Mouse (Mus musculus) kidney, adult 2 months (tissue): ENCODE data around the gene Usp54.

Experiments
- CTCF ChIP-seq: fragments of 200-500 bp; conservative IDR thresholded peaks from 2 replicates; pipeline ENCODE4 v1.5.1; 2011; ENCODE audit warnings: low read depth, mild to moderate bottlenecking, control low read depth, low read length, moderate library complexity, mixed read lengths; ENCODE audit not compliant: insufficient read depth, insufficient read length
- POLR2A ChIP-seq: fragments of 200-500 bp; IDR thresholded peaks from one replicate; pipeline ENCODE4 v1.6.1; 2011; ENCODE audit warnings: low read depth, low read length, control low read depth

- TF ChIP-seq CTCF (no peak), POLR2A (no peak)
Observed at GRCm38 (mm10) chr14:20656361-20656760, 15.5 kb upstream of the Usp54 start, which contains the start of gene Myoz1.
